Mouse (Mus musculus): Measurements from ENCODE around the gene Mtcl1.
A peak's percentile ranks its signal among the peaks of the same experiment; 100 is the strongest.
"Not testable (repeated sequence)": the region's sequence is repeated elsewhere in the genome, so short reads cannot be mapped to it uniquely, and the experiment has no call there.

Gene Mtcl1

DNA sequence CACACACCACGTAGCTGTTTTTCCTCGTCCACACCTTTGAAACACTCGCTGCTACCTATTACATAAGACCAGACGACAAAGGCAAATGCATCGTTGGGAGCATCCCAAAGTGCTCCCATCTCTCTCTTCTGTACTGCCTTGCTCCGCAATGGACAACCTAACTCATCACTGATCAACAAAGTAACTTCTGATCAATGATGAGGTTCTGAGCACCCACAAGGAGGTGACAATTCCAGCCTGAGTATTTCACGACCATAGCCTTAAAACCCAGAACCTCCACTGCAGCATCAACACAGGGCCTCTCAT is 2.6 kb downstream of the Mtcl1 start:
- DNase-seq: no peak

DNA sequence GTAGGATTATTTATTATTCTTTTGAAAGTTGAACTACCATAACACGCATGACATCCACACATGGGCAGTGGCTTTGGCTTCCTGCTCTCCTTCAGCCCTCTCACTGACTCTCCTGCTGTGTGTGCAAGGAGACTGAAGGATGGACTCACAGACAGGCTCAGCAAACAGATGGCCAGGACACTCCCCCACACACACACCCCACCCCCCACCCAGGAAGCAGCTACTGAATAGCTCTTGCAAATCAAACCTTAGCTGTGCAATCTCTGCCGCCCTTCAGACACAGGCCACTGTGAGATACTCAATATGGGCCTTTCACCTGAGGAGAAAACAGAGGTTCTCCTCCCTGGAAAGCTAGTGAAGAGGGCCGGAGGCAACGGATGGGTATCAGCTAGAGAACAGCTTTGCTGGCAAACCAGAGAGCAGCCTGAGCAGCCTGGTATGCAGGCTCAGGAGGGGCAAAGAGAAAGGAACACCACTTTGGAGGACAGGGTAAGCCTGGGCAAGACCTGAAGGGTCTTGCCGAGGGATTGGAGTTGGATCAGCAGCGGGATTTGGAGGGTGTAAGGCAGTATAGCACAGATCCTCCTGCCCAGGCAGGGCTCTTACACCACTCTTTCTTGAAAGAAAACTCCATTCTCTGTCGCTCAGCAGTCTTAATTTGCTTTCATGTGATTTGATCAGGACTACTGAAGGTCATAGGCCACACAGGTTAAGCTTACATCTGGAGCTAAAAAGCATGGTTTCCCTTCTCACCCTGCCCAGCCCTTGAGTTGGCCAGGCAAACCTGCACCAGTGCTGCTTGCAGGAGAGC is 3.1 kb downstream of the Mtcl1 start:
- DNase-seq: no peak

GRCm38 (mm10) chr17:66444059-66444700 is 5.4 kb downstream of the Mtcl1 start:
- no peak for DNase-seq

- DNase-seq: no peak
These were observed 9.7 kb downstream of the Mtcl1 start for GRCm38 (mm10) chr17:66439888-66440287.

- no peak for DNase-seq
These were observed 10.3 kb downstream of the Mtcl1 start for GRCm38 (mm10) chr17:66439051-66439753.

DNA sequence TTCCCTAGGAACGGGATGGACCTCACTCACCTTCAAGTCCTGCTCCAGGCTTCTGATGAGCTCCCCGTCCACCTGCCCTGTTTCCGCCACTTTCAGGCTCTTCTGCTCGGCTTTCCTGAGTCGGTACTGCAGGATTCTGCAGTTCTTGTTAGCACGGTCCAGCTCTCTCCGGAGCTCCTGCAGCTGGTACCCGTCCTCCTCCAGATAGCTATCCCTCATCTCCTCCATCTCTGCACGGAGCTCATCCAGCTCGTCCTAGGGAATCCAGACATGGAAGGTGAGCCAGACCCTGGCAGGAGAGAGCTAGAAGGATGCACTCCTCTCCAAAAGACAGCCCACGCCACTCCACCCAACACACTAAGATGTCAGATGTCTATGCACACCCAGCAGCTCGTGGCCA is 11.4 kb downstream of the Mtcl1 start:
- no peak for DNase-seq

DNA sequence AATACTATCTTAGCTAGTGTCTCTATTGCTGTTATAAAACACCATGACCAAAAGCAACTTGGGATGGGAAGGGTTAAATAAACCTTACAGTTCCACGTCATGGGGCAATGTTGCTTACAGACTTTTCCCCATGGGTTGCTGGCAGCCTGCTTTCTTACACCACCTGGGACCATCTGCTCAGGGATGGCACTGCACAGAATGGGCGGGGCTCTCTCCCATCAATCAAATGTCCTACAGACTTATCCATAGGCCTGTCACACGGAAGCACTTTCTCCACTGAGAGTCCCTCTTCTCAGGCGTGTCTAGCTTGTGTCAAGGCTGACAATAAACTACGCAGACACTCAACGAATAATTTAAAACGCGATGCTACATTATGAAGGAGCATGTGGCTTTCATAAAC is 12.7 kb downstream of the Mtcl1 start:
- no peak for DNase-seq

DNA sequence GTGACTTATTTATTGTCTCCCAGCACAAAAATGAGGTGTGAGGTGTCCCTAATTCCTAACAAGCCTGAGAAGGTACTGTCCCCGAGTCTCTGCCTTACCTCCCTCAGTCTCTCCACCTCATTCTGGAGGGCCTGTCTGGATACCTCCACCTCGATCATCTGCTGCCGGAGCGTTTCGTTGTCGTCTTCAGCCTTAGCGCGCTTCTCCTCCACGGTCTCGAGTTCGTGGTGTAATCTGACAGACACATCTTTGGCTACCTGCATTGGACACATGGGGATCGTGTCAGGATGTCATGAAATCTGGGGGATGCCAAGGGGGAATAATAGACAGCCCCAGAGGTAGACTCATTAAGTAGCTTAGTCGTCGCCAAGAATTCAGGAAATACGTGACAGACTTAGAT is 13.6 kb downstream of the Mtcl1 start:
- DNase-seq: no peak

- no peak for DNase-seq
These were observed 14.5 kb downstream of the Mtcl1 start for GRCm38 (mm10) chr17:66435007-66435406.

- DNase-seq: no peak
These were observed 15.0 kb downstream of the Mtcl1 start for GRCm38 (mm10) chr17:66434566-66434965.

DNA sequence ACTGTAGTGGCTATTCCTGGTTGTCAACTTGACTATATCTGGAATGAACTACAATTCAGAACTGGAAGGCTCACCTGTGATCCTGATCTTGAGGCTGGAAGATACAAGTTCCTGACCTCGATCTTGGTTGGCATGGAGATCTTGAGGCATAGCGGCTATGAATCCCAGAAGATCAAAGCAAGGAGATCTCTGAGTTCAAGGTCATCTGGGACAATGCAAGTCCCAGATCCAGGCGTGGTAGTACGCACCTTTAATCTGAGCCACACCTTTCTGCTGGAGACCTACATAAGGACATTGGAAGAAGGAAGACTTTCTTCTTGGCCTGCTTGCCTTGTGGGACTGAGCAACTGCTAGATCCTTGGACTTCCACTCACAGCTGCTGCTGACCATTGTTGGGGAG is 24.9 kb downstream of the Mtcl1 start:
- DNase-seq: not testable (repeated sequence)

DNA sequence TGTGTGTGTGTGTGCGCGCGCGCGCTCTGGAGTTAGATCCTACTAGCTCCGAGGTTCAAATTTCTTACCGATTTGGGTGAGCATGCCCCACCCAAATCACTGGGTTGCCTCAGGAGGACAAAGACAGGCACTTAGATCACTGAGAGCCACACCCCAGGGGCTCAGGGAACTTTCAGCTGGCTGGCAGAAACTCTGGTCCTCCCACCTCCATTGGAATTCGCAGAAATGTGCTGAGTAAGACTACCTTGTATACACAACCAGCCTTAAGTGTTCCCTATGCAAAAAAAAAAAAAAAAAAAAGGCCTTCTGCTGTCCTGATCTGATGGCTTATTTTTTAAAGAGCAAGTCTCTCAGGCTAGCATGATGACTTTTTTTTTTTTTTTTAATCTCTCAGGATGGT is 30.1 kb downstream of the Mtcl1 start:
- DNase-seq: no peak

DNA sequence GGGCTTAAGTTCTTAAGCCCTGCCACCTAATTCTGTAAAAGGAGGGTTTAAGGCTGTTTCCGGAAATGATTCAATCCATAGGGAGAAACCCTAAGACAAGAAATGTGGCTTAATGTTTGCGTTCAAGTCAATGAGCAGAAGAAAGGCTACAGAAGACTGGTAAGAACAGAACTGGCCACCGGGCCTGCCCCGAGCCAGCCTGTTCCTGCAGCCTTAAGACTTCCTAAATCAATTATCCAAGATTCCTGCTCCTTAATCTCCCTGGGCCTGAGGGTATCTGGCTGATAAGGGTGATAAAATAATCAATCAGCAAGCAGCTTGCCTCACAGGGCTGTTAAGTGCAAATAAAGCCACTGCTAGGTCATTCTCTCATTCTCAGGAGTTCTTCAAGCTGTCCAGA is 31.8 kb downstream of the Mtcl1 start:
- DNase-seq: no peak

DNA sequence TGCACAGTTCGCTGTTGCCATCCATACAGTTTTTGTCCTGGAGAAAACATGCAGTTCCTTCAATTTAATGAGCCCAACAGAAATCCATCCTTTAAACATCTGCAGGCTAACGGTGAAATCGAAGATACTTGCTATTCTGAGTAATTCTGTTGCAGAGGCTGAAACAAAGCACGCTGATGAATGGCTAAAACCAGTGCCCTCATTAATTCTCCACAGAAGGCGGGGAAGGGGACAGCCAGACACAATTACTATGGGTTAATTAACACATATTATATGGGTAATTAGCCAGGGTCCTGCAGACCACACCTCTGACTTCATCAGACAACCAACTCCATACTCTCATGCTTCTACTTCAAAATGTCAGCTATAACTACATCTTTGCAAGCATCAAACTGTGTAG is 32.2 kb downstream of the Mtcl1 start:
- no peak for DNase-seq

GRCm38 (mm10) chr17:66416841-66417313 is 32.7 kb downstream of the Mtcl1 start:
- peak; percentile 36 for DNase-seq

- no peak for DNase-seq
These were observed 33.1 kb downstream of the Mtcl1 start for GRCm38 (mm10) chr17:66416436-66416835.

DNA sequence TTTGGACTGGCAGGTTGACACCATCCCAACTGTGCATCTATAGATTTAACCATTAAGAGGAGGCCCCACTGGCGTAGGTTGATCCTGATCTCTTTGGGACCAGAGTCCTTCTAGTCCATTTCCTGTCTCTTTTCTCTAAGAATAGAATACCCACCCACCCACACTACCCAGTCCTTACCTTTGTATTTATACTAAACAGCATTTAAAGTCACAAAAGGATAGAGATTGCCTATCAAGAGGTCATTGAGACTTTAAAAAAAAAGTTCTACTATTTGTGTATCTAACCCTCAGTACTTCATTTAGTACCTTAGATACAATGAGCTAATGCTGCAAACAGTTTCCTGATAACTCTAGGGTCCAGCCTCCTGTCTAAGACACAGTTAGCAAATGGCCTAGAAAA is 35.2 kb downstream of the Mtcl1 start:
- no peak for DNase-seq

DNA sequence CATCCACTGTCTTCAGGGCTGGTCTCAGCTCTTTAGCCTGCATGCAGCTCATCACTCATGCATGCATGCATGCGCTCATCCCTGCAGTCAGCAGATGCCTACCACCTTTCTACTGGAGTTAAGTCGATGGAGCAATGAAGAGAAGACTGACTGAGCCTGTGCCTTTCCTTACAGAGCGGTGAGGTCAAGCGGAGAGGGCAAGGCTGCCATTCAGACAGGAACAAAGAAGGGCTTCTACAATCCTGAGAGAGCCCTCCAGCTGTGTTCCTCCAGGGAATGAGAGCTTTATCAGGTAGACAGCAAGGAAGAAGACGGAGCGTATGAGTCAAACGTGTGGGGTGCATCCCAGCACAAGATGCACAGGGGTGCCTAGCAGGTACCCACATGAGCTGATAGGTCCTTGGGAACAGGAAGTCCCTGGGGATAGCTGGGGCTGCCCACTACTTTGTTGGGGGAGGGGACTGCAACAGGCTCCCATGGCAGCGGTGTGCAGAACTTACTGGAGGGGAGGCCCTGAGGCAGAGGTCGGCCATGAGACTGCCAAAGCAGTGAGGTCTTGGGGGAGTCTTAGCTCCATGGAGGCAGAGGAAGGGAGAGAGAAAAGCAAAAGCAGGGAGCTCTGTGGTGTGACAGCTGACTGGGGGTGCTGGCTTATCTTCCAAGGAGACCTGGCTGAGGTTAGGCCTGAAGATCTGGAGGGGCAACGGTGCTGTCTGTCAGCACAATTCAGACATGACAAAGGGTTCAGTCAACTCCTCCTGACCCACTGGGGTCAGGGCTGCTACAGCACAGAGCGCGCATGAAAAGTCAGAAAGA is 37.2 kb downstream of the Mtcl1 start:
- DNase-seq: no peak

- no peak for DNase-seq
These were observed 38.6 kb downstream of the Mtcl1 start for GRCm38 (mm10) chr17:66410884-66411426.

GRCm38 (mm10) chr17:66409070-66409605 is 40.4 kb downstream of the Mtcl1 start:
- DNase-seq: no peak

- no peak for DNase-seq
These were observed 41.1 kb downstream of the Mtcl1 start for GRCm38 (mm10) chr17:66408400-66408799.

DNA sequence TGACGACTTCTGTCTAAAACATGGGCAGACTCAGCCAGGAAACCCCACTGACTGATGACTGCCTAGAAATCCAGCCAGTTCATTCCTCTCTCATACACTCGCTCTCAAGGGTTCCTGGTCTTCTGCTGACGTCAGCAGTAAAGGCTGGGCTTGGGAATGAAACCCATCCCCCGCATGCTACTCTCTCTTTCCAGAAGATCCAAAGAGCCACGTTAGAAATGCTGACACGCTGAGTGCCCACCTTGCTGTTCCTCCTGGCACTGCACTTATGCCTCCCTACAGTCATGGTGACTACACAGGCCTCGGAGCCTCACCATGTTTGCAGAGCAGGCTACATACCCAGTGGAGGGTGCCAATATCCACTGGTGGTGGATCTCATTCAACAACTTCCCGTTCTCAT is 41.7 kb downstream of the Mtcl1 start:
- DNase-seq: no peak

DNA sequence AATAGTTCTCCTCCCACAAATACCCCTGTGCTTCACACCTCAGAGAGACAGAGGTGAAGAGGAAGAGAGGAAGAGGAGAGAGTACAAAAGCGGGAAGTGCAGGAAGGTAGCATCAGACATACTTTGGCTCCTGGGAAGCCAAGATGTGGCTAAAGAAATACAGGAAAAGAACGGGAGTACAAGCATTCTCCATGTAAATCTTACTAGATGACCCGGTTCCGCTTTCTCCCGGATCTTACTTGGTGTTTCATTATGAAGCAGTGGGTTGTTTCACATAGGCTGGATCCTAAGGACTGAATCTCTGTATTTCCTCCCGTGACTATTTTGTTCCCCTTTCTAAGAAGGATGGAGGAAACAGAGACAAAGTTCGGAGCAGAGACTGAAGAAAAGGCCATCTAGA is 43.9 kb downstream of the Mtcl1 start:
- no peak for DNase-seq

Measured in kidney, adult 9 months (tissue).